Mouse (Mus musculus): ENCODE results near the gene Bcar1. TPM values are rescaled to one million over a fixed set of nuclear protein-coding genes. Genes with fewer than 3 reads are reported as not detected.
A peak's percentile ranks its signal among the peaks of the same experiment; 100 is the strongest.

Bcar1 gene
- total and polyA plus RNA-seq, 2 experiments from 2014 or later = 48.8 to 100 TPM

DNA sequence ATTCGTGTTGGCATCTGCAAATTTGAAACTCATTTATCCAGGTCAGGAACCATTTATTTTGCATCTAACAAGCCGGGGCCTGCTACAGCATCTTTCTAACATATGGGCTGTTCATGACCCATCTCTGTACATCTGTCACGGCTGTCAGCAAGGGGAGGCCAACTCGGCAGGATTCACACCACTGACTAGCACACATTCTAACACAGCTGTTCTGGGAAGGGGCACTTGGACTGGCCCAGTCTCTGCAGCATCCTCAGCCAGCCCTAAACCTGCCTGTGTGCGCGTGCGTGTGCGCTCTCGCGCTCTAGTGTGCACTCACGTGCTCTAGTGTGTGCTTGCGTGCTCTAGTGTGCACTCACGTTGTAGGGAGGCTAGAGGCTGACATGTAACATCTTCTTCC, 17.1 kb upstream of the Bcar1 start:
- WGBS = 64% methylated on average over 13 of the region's 13 CpGs
- no peaks in the 10 kb centered on the region for H3K27me3 ChIP-seq (ENCODE audit: insufficient read depth, low read length)
- peak; percentile 22 for DNase-seq (ENCODE audit: low spot score)
- H3K4me2 ChIP-seq (ENCODE audit: low read depth, low read length) = no peak overlapping the region
- H3K36me3 ChIP-seq (ENCODE audit: insufficient read depth, low read length) = peaks cover 7% of the 10 kb centered on the region; the same call in 1 of the 2 replicates
- ATAC-seq = no peak
- H3K4me1 ChIP-seq (ENCODE audit: insufficient read depth, low read length) = no peaks in the 10 kb centered on the region
- no peak overlapping the region for H3K27ac ChIP-seq
- TF ChIP-seq CTCF (IDR thresholded peaks at IDR 0.05; ENCODE audit: low read depth) = no peak
- H3K9ac ChIP-seq (replicated peaks; ENCODE audit: low read length) = no peak overlapping the region
- no peaks in the 10 kb centered on the region for H3K9me3 ChIP-seq (ENCODE audit: low read length)
- no peak overlapping the region for H3K4me3 ChIP-seq (ENCODE audit: low read length)

DNA sequence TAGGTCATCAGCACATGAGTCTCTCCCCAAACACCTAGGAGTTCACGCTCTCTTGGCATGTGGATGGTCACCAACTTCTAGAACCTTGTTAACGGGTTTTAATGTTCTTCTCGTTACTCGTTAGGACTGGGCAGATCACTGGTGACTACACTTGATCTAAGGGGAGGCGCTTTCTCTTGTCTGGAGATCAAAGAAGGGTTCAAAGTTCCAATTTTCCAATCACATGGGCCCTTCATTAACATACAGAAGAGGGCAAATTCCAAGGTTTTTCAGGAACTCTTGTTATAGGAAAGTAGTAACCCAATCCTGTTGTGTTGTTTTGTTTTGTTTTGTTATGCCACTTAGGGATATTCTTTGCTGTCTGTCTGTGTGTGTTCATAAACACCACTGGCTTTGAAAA, 15.2 kb upstream of the Bcar1 start:
- WGBS = 86% methylated on average over 5 of the region's 5 CpGs

DNA sequence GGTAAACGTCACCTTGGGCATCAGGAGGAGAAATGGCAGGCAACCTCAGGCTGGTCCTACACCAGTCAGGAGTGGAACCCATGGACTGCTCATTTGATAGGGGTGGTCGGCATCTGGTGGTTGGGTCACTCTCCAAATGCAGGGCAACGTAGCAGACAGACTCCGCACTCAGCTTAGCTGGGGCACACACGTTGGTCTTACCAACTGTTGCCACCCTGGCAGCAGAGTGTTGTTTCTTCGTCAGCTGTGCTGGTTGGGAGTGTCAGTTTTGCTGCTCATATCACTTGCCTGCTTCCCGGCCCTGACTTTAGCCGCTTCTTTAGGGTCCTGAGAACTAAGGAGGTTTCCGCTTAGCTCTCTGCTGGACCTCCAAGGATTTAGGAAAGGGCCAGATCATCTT, 14.0 kb upstream of the Bcar1 start:
- H3K9ac ChIP-seq (replicated peaks; ENCODE audit: low read length) = no peak overlapping the region
- 85% methylated on average over 9 of the region's 9 CpGs for WGBS
- H3K27me3 ChIP-seq (ENCODE audit: insufficient read depth, low read length) = no peaks in the 10 kb centered on the region
- no peak for ATAC-seq
- no peak for TF ChIP-seq CTCF (IDR thresholded peaks at IDR 0.05; ENCODE audit: low read depth)
- no peak for DNase-seq (ENCODE audit: low spot score)
- no peaks in the 10 kb centered on the region for H3K4me1 ChIP-seq (ENCODE audit: insufficient read depth, low read length)
- H3K36me3 ChIP-seq (ENCODE audit: insufficient read depth, low read length) = no peaks in the 10 kb centered on the region
- no peak overlapping the region for H3K27ac ChIP-seq
- no peak overlapping the region for H3K4me2 ChIP-seq (ENCODE audit: low read depth, low read length)
- no peaks in the 10 kb centered on the region for H3K9me3 ChIP-seq (ENCODE audit: low read length)
- H3K4me3 ChIP-seq (ENCODE audit: low read length) = no peak overlapping the region

More for the DNA sequence above, 15.2 kb upstream of the Bcar1 start:
- H3K4me1 ChIP-seq (ENCODE audit: insufficient read depth, low read length) = no peaks in the 10 kb centered on the region
- no peak overlapping the region for H3K4me2 ChIP-seq (ENCODE audit: low read depth, low read length)
- H3K4me3 ChIP-seq (ENCODE audit: low read length) = no peak overlapping the region
- no peaks in the 10 kb centered on the region for H3K9me3 ChIP-seq (ENCODE audit: low read length)
- DNase-seq (ENCODE audit: low spot score) = no peak
- no peaks in the 10 kb centered on the region for H3K27me3 ChIP-seq (ENCODE audit: insufficient read depth, low read length)
- no peak overlapping the region for H3K27ac ChIP-seq
- H3K36me3 ChIP-seq (ENCODE audit: insufficient read depth, low read length) = no peaks in the 10 kb centered on the region
- no peak for TF ChIP-seq CTCF (IDR thresholded peaks at IDR 0.05; ENCODE audit: low read depth)
- no peak overlapping the region for H3K9ac ChIP-seq (replicated peaks; ENCODE audit: low read length)
- ATAC-seq = no peak

DNA sequence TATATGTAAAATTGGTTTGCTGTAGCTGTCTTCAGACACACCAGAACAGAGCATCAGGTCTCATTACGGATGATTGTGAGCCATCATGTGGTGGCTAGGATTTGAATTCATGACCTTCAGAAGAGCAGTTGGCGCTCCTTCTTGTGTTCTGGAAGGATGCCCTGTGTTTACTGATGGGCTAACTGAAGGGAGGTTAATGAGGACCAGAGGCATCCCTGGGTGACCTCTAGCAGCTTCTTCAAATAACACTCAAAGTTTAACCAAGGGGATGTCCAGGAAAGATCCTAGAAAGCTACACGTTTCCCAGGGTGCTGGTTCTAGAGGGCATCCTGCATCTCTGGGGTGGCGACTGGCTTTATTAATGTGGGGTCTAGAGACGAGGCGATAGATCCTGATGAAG, 11.1 kb upstream of the Bcar1 start:
- no peak for TF ChIP-seq CTCF (IDR thresholded peaks at IDR 0.05; ENCODE audit: low read depth)
- Histone ChIP-seq H3K36me3 (ENCODE audit: insufficient read depth, low read length) (no peaks in the 10 kb centered on the region), H3K27ac (no peak overlapping the region), H3K4me1 (ENCODE audit: insufficient read depth, low read length) (no peaks in the 10 kb centered on the region), H3K4me2 (ENCODE audit: low read depth, low read length) (no peak overlapping the region), H3K9me3 (ENCODE audit: low read length) (no peaks in the 10 kb centered on the region), H3K9ac (replicated peaks; ENCODE audit: low read length) (no peak overlapping the region), H3K27me3 (ENCODE audit: insufficient read depth, low read length) (no peaks in the 10 kb centered on the region), H3K4me3 (ENCODE audit: low read length) (no peak overlapping the region)
- 84% methylated on average over 6 of the region's 6 CpGs for WGBS
- no peak for DNase-seq (ENCODE audit: low spot score)
- ATAC-seq = no peak

DNA sequence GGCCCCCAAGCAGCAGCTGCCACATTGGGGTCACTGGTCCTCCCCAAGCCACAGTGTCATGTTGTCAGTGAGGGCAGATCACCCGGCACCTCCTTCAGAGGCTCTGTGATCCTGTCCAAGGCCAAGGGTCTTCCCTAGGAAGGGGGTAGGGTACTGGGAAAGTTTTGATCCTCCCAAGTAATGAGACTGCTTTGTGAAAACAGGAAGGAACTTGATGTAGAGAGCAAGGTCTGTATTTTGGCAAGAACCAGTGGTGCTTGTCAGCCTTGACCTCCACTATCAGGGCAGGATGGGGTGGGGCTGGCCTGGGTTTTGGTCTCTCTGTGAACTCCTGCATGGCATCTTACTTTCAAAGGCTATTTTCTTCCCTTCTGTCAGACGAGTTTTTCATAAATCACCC, 10.5 kb upstream of the Bcar1 start:
- Histone ChIP-seq H3K4me3 (ENCODE audit: low read length) (no peak overlapping the region), H3K9ac (replicated peaks; ENCODE audit: low read length) (no peak overlapping the region), H3K4me1 (ENCODE audit: insufficient read depth, low read length) (no peaks in the 10 kb centered on the region), H3K4me2 (ENCODE audit: low read depth, low read length) (no peak overlapping the region), H3K9me3 (ENCODE audit: low read length) (no peaks in the 10 kb centered on the region), H3K36me3 (ENCODE audit: insufficient read depth, low read length) (no peaks in the 10 kb centered on the region), H3K27ac (no peak overlapping the region), H3K27me3 (ENCODE audit: insufficient read depth, low read length) (no peaks in the 10 kb centered on the region)
- WGBS = 56% methylated on average over 2 of the region's 2 CpGs
- ATAC-seq (no peak), DNase-seq (ENCODE audit: low spot score) (no peak)
- TF ChIP-seq CTCF (IDR thresholded peaks at IDR 0.05; ENCODE audit: low read depth) = no peak

DNA sequence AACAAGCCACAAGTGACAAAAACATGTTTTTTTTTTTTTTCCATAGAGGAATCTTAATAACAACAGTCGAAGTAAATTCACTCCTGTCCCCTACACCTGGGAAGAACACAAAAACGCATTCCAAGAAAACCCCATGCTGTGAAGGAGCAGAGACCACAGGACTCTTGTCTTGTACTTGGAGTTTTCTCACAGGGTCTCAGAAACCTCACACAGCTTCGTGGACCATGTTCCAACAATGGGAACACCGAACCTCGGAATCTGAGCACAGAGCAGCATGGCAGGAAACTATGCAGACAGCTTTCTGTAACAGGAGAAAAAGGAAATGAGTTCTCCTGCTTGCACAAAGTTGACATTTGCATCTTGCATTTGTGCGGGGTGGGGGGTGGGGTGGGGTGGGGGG, 5.2 kb upstream of the Bcar1 start:
- H3K27ac ChIP-seq = no peak overlapping the region
- H3K9ac ChIP-seq (replicated peaks; ENCODE audit: low read length) = no peak overlapping the region
- DNase-seq (ENCODE audit: low spot score) (no peak), ATAC-seq (no peak)
- WGBS = 64% methylated on average over 6 of the region's 6 CpGs
- no peaks in the 10 kb centered on the region for H3K27me3 ChIP-seq (ENCODE audit: insufficient read depth, low read length)
- H3K9me3 ChIP-seq (ENCODE audit: low read length) = no peaks in the 10 kb centered on the region
- no peaks in the 10 kb centered on the region for H3K36me3 ChIP-seq (ENCODE audit: insufficient read depth, low read length)
- no peak for TF ChIP-seq CTCF (IDR thresholded peaks at IDR 0.05; ENCODE audit: low read depth)
- no peak overlapping the region for H3K4me3 ChIP-seq (ENCODE audit: low read length)
- peaks cover 19% of the 10 kb centered on the region for H3K4me1 ChIP-seq (ENCODE audit: insufficient read depth, low read length)
- no peak overlapping the region for H3K4me2 ChIP-seq (ENCODE audit: low read depth, low read length)

DNA sequence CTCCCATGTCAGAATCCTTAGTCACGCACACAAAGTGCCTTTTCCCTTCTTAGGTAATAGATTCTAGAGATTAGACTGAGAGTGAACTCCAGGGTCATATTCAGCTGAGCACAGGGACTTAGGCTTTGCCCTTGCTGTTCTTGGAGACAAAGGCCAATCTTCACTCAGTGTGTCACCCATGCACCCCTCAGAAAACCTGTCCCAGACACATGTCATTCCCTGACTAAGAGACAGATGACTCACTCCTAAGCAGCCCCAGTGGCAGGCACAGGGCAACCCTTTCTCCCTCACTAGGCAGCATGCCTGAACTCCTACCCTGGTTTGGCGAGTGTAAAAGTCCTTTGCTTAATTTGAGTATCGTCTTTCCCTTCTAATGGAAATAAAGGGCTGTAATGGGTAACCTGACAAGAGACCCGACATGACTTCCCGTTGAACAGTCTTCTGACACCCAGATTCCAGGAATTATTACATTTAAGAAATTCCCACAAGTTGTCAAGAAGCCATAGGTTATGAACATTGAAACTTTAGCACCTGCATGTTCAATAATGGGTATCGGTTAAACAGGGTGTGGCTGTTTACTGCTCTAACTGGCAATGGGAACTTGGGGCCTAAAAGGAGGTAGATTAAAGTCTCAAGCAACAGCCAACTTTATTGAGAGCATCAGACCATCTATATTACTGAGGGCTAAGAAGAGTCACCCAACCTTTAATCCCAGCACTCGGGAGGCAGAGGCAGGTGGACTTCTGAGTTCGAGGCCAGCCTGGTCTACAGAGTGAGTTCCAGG, 4.4 kb upstream of the Bcar1 start:
- no peak overlapping the region for H3K4me2 ChIP-seq (ENCODE audit: low read depth, low read length)
- H3K4me1 ChIP-seq (ENCODE audit: insufficient read depth, low read length) = peaks cover 19% of the 10 kb centered on the region
- DNase-seq (ENCODE audit: low spot score) (no peak), ATAC-seq (no peak)
- H3K27me3 ChIP-seq (ENCODE audit: insufficient read depth, low read length) = no peaks in the 10 kb centered on the region
- WGBS = 86% methylated on average over 8 of the region's 8 CpGs
- H3K27ac ChIP-seq = no peak overlapping the region
- no peaks in the 10 kb centered on the region for H3K36me3 ChIP-seq (ENCODE audit: insufficient read depth, low read length)
- no peaks in the 10 kb centered on the region for H3K9me3 ChIP-seq (ENCODE audit: low read length)
- H3K4me3 ChIP-seq (ENCODE audit: low read length) = no peak overlapping the region
- TF ChIP-seq CTCF (IDR thresholded peaks at IDR 0.05; ENCODE audit: low read depth) = no peak
- no peak overlapping the region for H3K9ac ChIP-seq (replicated peaks; ENCODE audit: low read length)

Data from hindbrain, postnatal 0 days (tissue).